Mouse (Mus musculus): ENCODE results near the gene Gm9918. TPM values are rescaled to one million over a fixed set of nuclear protein-coding genes. Genes with fewer than 3 reads are reported as not detected.

Gene Gm9918
- polyA plus RNA-seq, 1 experiment from 2014 or later = 0.07 TPM

GRCm38 (mm10) chr15:102258581-102259253 is 11.6 kb upstream of the Gm9918 start:
- H3K4me2 ChIP-seq = peak overlapping the region; percentile 96

GRCm38 (mm10) chr15:102262582-102262981 is 7.8 kb upstream of the Gm9918 start:
- Histone ChIP-seq H3K9me3 (replicated peaks; ENCODE audit: control insufficient read depth, low read length) (no peaks in the 10 kb centered on the region), H3K4me3 (ENCODE audit: low read depth, low read length) (no peak overlapping the region), H3K4me2 (no peak overlapping the region), H3K27ac (ENCODE audit: low read depth, low read length) (no peak overlapping the region), H3K36me3 (ENCODE audit: control insufficient read depth, insufficient read depth, low read length) (no peaks in the 10 kb centered on the region), H3K4me1 (ENCODE audit: control insufficient read depth, insufficient read depth, low read length) (peaks cover 7% of the 10 kb centered on the region), H3K27me3 (ENCODE audit: control insufficient read depth, insufficient read depth, low read length) (peaks cover 32% of the 10 kb centered on the region), H3K9ac (ENCODE audit: low read depth, low read length) (no peak overlapping the region)
- WGBS (ENCODE audit: insufficient replicate concordance) = 39% methylated on average over 7 of the region's 7 CpGs
- ATAC-seq (replicated peaks; ENCODE audit: insufficient number of reproducible peaks, low FRiP score, low TSS enrichment) = no peak

More at GRCm38 (mm10) chr15:102258581-102259253, 11.6 kb upstream of the Gm9918 start:
- 10% methylated on average over 11 of the region's 11 CpGs for WGBS (ENCODE audit: insufficient replicate concordance)
- H3K27ac ChIP-seq (ENCODE audit: low read depth, low read length) = no peak overlapping the region; the same call in 1 of the 2 replicates
- H3K9ac ChIP-seq (ENCODE audit: low read depth, low read length) = no peak overlapping the region
- H3K4me3 ChIP-seq (ENCODE audit: low read depth, low read length) = no peak overlapping the region
- H3K4me1 ChIP-seq (ENCODE audit: control insufficient read depth, insufficient read depth, low read length) = peaks cover 11% of the 10 kb centered on the region
- no peak for ATAC-seq (replicated peaks; ENCODE audit: insufficient number of reproducible peaks, low FRiP score, low TSS enrichment)
- no peaks in the 10 kb centered on the region for H3K36me3 ChIP-seq (ENCODE audit: control insufficient read depth, insufficient read depth, low read length)
- no peaks in the 10 kb centered on the region for H3K9me3 ChIP-seq (replicated peaks; ENCODE audit: control insufficient read depth, low read length)
- peaks cover 59% of the 10 kb centered on the region for H3K27me3 ChIP-seq (ENCODE audit: control insufficient read depth, insufficient read depth, low read length)

GRCm38 (mm10) chr15:102263037-102263436 is 7.3 kb upstream of the Gm9918 start:
- H3K27me3 ChIP-seq (ENCODE audit: control insufficient read depth, insufficient read depth, low read length) = peaks cover 30% of the 10 kb centered on the region
- H3K9ac ChIP-seq (ENCODE audit: low read depth, low read length) = no peak overlapping the region
- H3K4me3 ChIP-seq (ENCODE audit: low read depth, low read length) = no peak overlapping the region
- H3K9me3 ChIP-seq (replicated peaks; ENCODE audit: control insufficient read depth, low read length) = no peaks in the 10 kb centered on the region
- H3K27ac ChIP-seq (ENCODE audit: low read depth, low read length) = no peak overlapping the region
- peaks cover 7% of the 10 kb centered on the region for H3K4me1 ChIP-seq (ENCODE audit: control insufficient read depth, insufficient read depth, low read length)
- ATAC-seq (replicated peaks; ENCODE audit: insufficient number of reproducible peaks, low FRiP score, low TSS enrichment) = no peak
- no peaks in the 10 kb centered on the region for H3K36me3 ChIP-seq (ENCODE audit: control insufficient read depth, insufficient read depth, low read length)
- WGBS (ENCODE audit: insufficient replicate concordance) = 70% methylated on average over 2 of the region's 2 CpGs
- no peak overlapping the region for H3K4me2 ChIP-seq

GRCm38 (mm10) chr15:102265548-102265947 is 4.8 kb upstream of the Gm9918 start:
- peaks cover 4% of the 10 kb centered on the region for H3K4me1 ChIP-seq (ENCODE audit: control insufficient read depth, insufficient read depth, low read length)
- WGBS (ENCODE audit: insufficient replicate concordance) = 82% methylated on average over 5 of the region's 5 CpGs
- H3K9me3 ChIP-seq (replicated peaks; ENCODE audit: control insufficient read depth, low read length) = no peaks in the 10 kb centered on the region
- peaks cover 20% of the 10 kb centered on the region for H3K27me3 ChIP-seq (ENCODE audit: control insufficient read depth, insufficient read depth, low read length)
- no peak for ATAC-seq (replicated peaks; ENCODE audit: insufficient number of reproducible peaks, low FRiP score, low TSS enrichment)
- no peak overlapping the region for H3K4me2 ChIP-seq
- H3K9ac ChIP-seq (ENCODE audit: low read depth, low read length) = no peak overlapping the region
- no peaks in the 10 kb centered on the region for H3K36me3 ChIP-seq (ENCODE audit: control insufficient read depth, insufficient read depth, low read length)
- no peak overlapping the region for H3K4me3 ChIP-seq (ENCODE audit: low read depth, low read length)
- H3K27ac ChIP-seq (ENCODE audit: low read depth, low read length) = no peak overlapping the region

- Histone ChIP-seq H3K4me3 (ENCODE audit: low read depth, low read length) (no peak overlapping the region), H3K9me3 (replicated peaks; ENCODE audit: control insufficient read depth, low read length) (no peaks in the 10 kb centered on the region), H3K4me1 (ENCODE audit: control insufficient read depth, insufficient read depth, low read length) (peaks cover 9% of the 10 kb centered on the region), H3K9ac (ENCODE audit: low read depth, low read length) (no peak overlapping the region), H3K27ac (ENCODE audit: low read depth, low read length) (no peak overlapping the region), H3K27me3 (ENCODE audit: control insufficient read depth, insufficient read depth, low read length) (peaks cover 19% of the 10 kb centered on the region), H3K4me2 (no peak overlapping the region), H3K36me3 (ENCODE audit: control insufficient read depth, insufficient read depth, low read length) (no peaks in the 10 kb centered on the region)
- no peak for ATAC-seq (replicated peaks; ENCODE audit: insufficient number of reproducible peaks, low FRiP score, low TSS enrichment)
- 22% methylated on average over 3 of the region's 3 CpGs for WGBS (ENCODE audit: insufficient replicate concordance)
These were observed 1.1 kb downstream of the Gm9918 start for GRCm38 (mm10) chr15:102271441-102271840.

- H3K27me3 ChIP-seq (ENCODE audit: control insufficient read depth, insufficient read depth, low read length) = peaks cover 19% of the 10 kb centered on the region
These were observed 3.8 kb downstream of the Gm9918 start for GRCm38 (mm10) chr15:102273982-102274716.

GRCm38 (mm10) chr15:102278726-102279091 is 8.3 kb downstream of the Gm9918 start:
- 23% methylated on average over 7 of the region's 7 CpGs for WGBS (ENCODE audit: insufficient replicate concordance)
- H3K27me3 ChIP-seq (ENCODE audit: control insufficient read depth, insufficient read depth, low read length) = no peaks in the 10 kb centered on the region
- peak overlapping the region; percentile 88 for H3K27ac ChIP-seq (ENCODE audit: low read depth, low read length)
- no peaks in the 10 kb centered on the region for H3K9me3 ChIP-seq (replicated peaks; ENCODE audit: control insufficient read depth, low read length)
- H3K9ac ChIP-seq (ENCODE audit: low read depth, low read length) = peak overlapping the region; percentile 78
- ATAC-seq (replicated peaks; ENCODE audit: insufficient number of reproducible peaks, low FRiP score, low TSS enrichment) = no peak
- peak overlapping the region; percentile 97 for H3K4me2 ChIP-seq
- peaks cover 3% of the 10 kb centered on the region; the same call in 1 of the 2 replicates for H3K36me3 ChIP-seq (ENCODE audit: control insufficient read depth, insufficient read depth, low read length)
- peak overlapping the region; percentile 91 for H3K4me3 ChIP-seq (ENCODE audit: low read depth, low read length)
- peaks cover 8% of the 10 kb centered on the region for H3K4me1 ChIP-seq (ENCODE audit: control insufficient read depth, insufficient read depth, low read length)

More at GRCm38 (mm10) chr15:102273982-102274716, 3.8 kb downstream of the Gm9918 start:
- no peaks in the 10 kb centered on the region for H3K36me3 ChIP-seq (ENCODE audit: control insufficient read depth, insufficient read depth, low read length)
- H3K4me2 ChIP-seq = no peak overlapping the region
- no peak overlapping the region for H3K27ac ChIP-seq (ENCODE audit: low read depth, low read length)
- no peak overlapping the region for H3K9ac ChIP-seq (ENCODE audit: low read depth, low read length)
- peaks cover 9% of the 10 kb centered on the region for H3K4me1 ChIP-seq (ENCODE audit: control insufficient read depth, insufficient read depth, low read length)
- 68% methylated on average over 6 of the region's 6 CpGs for WGBS (ENCODE audit: insufficient replicate concordance)
- H3K9me3 ChIP-seq (replicated peaks; ENCODE audit: control insufficient read depth, low read length) = no peaks in the 10 kb centered on the region
- no peak for ATAC-seq (replicated peaks; ENCODE audit: insufficient number of reproducible peaks, low FRiP score, low TSS enrichment)
- no peak overlapping the region for H3K4me3 ChIP-seq (ENCODE audit: low read depth, low read length)

GRCm38 (mm10) chr15:102279092-102279782 is 8.9 kb downstream of the Gm9918 start, which contains the start of gene Mfsd5:
Gene Mfsd5 (plus strand): TSS chr15:102279454.
- H3K4me3 ChIP-seq (ENCODE audit: low read depth, low read length) = peak within 1 kb of the TSS; percentile 91
- no peaks in the 10 kb centered on the region for H3K9me3 ChIP-seq (replicated peaks; ENCODE audit: control insufficient read depth, low read length)
- H3K4me2 ChIP-seq = peak within 1 kb of the TSS; percentile 97
- H3K36me3 ChIP-seq (ENCODE audit: control insufficient read depth, insufficient read depth, low read length) = peaks cover 3% of the 10 kb centered on the region; the same call in 1 of the 2 replicates
- peaks cover 8% of the 10 kb centered on the region for H3K4me1 ChIP-seq (ENCODE audit: control insufficient read depth, insufficient read depth, low read length)
- whole genome bisulfite sequencing (ENCODE audit: insufficient replicate concordance) = under 1% methylated on average over 65 of the region's 65 CpGs
- ATAC-seq (replicated peaks; ENCODE audit: insufficient number of reproducible peaks, low FRiP score, low TSS enrichment) = peak; percentile 96
- peak within 1 kb of the TSS; percentile 78 for H3K9ac ChIP-seq (ENCODE audit: low read depth, low read length)
- H3K27ac ChIP-seq (ENCODE audit: low read depth, low read length) = peak within 1 kb of the TSS; percentile 88
- no peaks in the 10 kb centered on the region for H3K27me3 ChIP-seq (ENCODE audit: control insufficient read depth, insufficient read depth, low read length)

Measured in heart, embryonic 11.5 days (tissue).